Mouse (Mus musculus): ENCODE results near the gene Camta1. TPM values are rescaled to one million over a fixed set of nuclear protein-coding genes. Genes with fewer than 3 reads are reported as not detected.
A peak's percentile ranks its signal among the peaks of the same experiment; 100 is the strongest.

Camta1 gene
- polyA plus RNA-seq, 1 experiment from 2014 or later, result 118 TPM

DNA sequence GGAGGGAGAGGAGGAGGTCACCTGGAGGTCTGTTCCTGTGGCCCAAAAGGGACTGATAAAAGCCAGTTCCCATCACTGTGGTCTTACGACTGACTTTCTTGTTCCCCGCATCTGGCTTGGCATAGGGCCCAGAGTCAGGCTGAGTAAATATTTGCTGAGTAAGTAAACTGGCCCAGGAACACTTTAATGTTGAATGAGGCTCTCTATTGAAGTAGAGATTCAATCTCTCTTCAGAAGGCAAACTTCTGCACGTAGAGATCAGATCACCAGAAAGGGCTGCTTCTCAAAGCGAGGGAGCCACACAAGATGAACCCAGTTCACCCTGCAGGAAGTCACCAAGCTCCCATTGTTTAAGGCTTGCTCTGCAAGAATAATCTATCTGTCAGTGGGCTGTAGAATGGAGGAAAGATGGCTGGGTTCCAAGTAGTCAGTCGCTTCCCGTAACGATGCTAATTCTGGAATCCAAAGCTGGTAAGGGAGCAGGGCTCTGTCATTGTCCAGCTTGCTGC lies 681.2 kb downstream of the Camta1 start:
- Histone ChIP-seq H3K9me3 (no peaks in the 10 kb centered on the region), H3K4me2 (no peak overlapping the region), H3K36me3 (no peaks in the 10 kb centered on the region), H3K4me1 (peaks cover 30% of the 10 kb centered on the region), H3K27me3 (replicated peaks) (peaks cover 10% of the 10 kb centered on the region), H3K4me3 (no peak overlapping the region), H3K9ac (no peak overlapping the region), H3K27ac (replicated peaks) (peak overlapping the region; percentile 58)
- ATAC-seq (ENCODE audit: extremely low read depth, insufficient number of reproducible peaks, low FRiP score, low TSS enrichment), result no peak
- 13% methylated on average over 7 of the region's 7 CpGs for WGBS

DNA sequence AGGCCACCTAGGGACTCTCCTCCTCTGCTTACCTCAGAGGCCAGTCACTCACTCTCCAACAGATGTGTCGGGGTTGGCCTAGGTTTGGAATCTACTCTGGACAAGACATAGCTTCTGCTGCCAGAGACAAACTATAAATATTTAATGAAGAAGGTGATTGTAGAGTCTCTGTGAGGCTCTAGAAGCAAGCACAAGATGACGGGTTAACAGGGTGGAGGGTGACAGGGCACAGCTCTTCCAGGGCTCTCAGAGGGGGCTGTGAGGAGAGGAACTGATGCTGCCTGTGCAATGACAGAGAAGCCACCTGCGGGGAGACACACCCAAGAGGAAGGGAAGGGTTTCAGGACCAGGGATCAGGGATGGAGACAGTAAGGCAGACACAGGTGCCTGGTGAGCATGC lies 682.0 kb downstream of the Camta1 start:
- no peaks in the 10 kb centered on the region for H3K36me3 ChIP-seq
- H3K27me3 ChIP-seq (replicated peaks), result peaks cover 17% of the 10 kb centered on the region
- H3K9me3 ChIP-seq, result no peaks in the 10 kb centered on the region
- peaks cover 30% of the 10 kb centered on the region for H3K4me1 ChIP-seq
- ATAC-seq (ENCODE audit: extremely low read depth, insufficient number of reproducible peaks, low FRiP score, low TSS enrichment), result no peak
- H3K4me2 ChIP-seq, result no peak overlapping the region
- WGBS, result 50% methylated on average over 3 of the region's 3 CpGs
- H3K27ac ChIP-seq (replicated peaks), result peak overlapping the region; percentile 25
- H3K4me3 ChIP-seq, result no peak overlapping the region
- no peak overlapping the region for H3K9ac ChIP-seq

DNA sequence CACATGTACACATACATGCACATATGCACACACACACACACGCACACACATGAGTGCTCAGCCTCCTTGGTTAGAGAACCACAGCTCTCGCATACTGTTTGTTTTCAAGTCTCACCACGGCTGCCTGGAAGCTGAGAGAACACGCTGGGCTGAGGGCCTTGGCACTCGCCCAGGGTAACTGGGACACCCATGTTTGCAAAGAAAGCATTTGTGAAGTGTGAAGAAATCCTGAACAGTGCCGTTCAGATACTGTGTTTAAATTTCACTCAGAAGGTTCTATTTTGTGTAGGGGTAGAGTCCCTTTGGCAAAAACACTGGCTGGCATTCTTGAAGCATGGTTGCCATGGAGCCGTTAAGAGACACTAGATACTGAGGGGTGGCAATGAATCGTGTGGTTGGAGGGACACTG lies 682.7 kb downstream of the Camta1 start:
- H3K27me3 ChIP-seq (replicated peaks), result peaks cover 17% of the 10 kb centered on the region
- H3K27ac ChIP-seq (replicated peaks), result peak overlapping the region; percentile 25

DNA sequence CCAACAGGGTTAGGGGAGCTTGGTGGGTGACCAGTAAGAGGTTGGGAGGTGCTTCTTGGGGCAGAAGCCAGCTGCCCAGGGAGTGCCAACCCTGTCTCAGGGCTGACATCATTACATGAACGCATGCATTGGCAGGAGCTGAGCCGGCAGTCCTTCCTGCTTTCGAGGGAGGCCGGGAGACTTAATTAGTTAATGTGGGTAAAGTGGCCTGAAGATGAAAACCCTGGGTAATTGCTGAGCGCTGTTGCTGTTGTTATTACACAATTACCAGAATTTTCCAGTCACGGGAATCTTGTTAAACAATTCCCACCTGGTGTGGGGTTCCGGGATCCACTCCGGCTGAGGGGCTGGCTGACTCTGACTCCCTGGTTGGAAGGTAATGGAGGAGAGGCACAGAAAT lies 689.1 kb downstream of the Camta1 start:
- Histone ChIP-seq H3K36me3 (no peaks in the 10 kb centered on the region), H3K9me3 (no peaks in the 10 kb centered on the region), H3K4me2 (no peak overlapping the region), H3K4me3 (no peak overlapping the region), H3K4me1 (peaks cover 9% of the 10 kb centered on the region; the same call in 1 of the 2 replicates), H3K27ac (replicated peaks) (no peak overlapping the region), H3K9ac (no peak overlapping the region), H3K27me3 (replicated peaks) (peaks cover 36% of the 10 kb centered on the region)
- ATAC-seq (ENCODE audit: extremely low read depth, insufficient number of reproducible peaks, low FRiP score, low TSS enrichment), result no peak
- 78% methylated on average over 8 of the region's 8 CpGs for WGBS

More for the DNA sequence above, 682.7 kb downstream of the Camta1 start:
- Histone ChIP-seq H3K9me3 (no peaks in the 10 kb centered on the region), H3K36me3 (no peaks in the 10 kb centered on the region), H3K4me3 (no peak overlapping the region), H3K9ac (no peak overlapping the region), H3K4me2 (no peak overlapping the region), H3K4me1 (peaks cover 30% of the 10 kb centered on the region)
- ATAC-seq (ENCODE audit: extremely low read depth, insufficient number of reproducible peaks, low FRiP score, low TSS enrichment), result no peak
- 42% methylated on average over 8 of the region's 8 CpGs for WGBS

DNA sequence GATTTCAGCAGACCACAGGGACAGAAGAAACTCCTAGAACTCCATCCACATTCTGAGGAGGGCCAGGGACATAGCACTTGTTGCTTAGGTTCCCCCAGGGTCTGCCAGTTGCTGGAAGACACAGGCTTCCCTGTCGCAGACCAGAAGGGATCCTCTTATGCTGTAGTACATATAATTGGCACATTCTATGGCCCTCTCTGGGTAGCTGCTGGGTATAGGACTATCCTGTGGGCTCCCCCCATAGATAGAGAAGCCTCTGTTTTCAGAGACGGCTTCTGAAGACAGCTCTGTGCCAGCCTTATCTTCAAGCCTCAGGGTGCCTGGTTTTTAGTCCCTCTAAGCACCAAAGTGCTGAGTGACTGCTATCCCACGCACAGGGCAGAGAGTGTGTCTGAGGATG lies 690.6 kb downstream of the Camta1 start:
- Histone ChIP-seq H3K27ac (replicated peaks) (no peak overlapping the region), H3K4me2 (no peak overlapping the region), H3K9ac (no peak overlapping the region)

DNA sequence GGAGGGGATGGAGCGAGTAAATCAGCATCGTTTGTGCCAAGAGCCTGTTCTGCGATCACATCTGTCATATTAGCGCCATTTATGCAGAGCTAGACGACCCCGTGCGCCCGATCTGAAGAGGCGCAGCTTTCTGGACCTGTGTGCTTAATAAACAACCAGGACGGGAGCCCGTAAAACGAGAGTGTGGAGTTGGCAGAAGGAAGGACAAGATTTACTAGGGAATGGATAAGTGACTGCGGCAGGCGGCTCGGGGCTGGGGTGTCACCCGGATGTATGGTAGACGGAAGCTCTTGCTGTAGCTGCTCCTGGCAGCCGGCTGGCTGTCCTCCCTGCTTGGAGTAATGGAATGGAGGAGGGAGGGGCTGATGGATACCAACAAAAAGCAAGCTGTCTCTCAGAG lies 691.0 kb downstream of the Camta1 start:
- Histone ChIP-seq H3K4me2 (no peak overlapping the region), H3K27me3 (replicated peaks) (peaks cover 48% of the 10 kb centered on the region), H3K36me3 (no peaks in the 10 kb centered on the region), H3K9ac (no peak overlapping the region), H3K27ac (replicated peaks) (no peak overlapping the region), H3K4me3 (no peak overlapping the region), H3K9me3 (no peaks in the 10 kb centered on the region), H3K4me1 (peaks cover 14% of the 10 kb centered on the region)
- 49% methylated on average over 18 of the region's 18 CpGs for WGBS
- no peak for ATAC-seq (ENCODE audit: extremely low read depth, insufficient number of reproducible peaks, low FRiP score, low TSS enrichment)

More for the DNA sequence above, 690.6 kb downstream of the Camta1 start:
- no peaks in the 10 kb centered on the region for H3K9me3 ChIP-seq
- H3K4me3 ChIP-seq, result no peak overlapping the region
- 38% methylated on average over 3 of the region's 3 CpGs for WGBS
- peaks cover 46% of the 10 kb centered on the region for H3K27me3 ChIP-seq (replicated peaks)
- no peaks in the 10 kb centered on the region for H3K36me3 ChIP-seq
- no peak for ATAC-seq (ENCODE audit: extremely low read depth, insufficient number of reproducible peaks, low FRiP score, low TSS enrichment)
- H3K4me1 ChIP-seq, result peaks cover 10% of the 10 kb centered on the region

DNA sequence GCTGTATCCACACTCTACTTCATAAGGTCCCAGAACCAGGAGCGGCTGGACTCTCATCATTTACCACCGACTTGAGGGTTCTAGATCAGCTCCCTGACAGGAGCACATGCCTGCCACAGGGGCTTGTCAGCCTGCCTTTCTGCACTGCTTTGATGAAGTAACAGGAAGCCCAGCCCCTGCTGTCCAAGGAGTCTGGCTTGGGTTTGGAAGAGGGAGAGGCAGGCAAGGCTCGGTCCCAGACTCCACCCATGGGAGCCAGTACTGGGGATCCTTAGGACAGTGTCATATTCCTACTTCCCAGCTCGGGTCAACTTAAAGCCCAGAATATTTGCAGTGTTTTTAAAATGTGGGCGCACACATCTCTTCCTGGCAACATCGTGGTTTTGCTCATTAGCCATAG lies 694.7 kb downstream of the Camta1 start:
- no peak overlapping the region for H3K4me2 ChIP-seq
- H3K9ac ChIP-seq, result no peak overlapping the region
- peaks cover 16% of the 10 kb centered on the region for H3K4me1 ChIP-seq
- no peak overlapping the region for H3K27ac ChIP-seq (replicated peaks)
- H3K4me3 ChIP-seq, result no peak overlapping the region
- no peak for ATAC-seq (ENCODE audit: extremely low read depth, insufficient number of reproducible peaks, low FRiP score, low TSS enrichment)
- H3K36me3 ChIP-seq, result no peaks in the 10 kb centered on the region
- H3K9me3 ChIP-seq, result no peaks in the 10 kb centered on the region
- WGBS, result 72% methylated on average over 6 of the region's 6 CpGs
- peaks cover 73% of the 10 kb centered on the region for H3K27me3 ChIP-seq (replicated peaks)

DNA sequence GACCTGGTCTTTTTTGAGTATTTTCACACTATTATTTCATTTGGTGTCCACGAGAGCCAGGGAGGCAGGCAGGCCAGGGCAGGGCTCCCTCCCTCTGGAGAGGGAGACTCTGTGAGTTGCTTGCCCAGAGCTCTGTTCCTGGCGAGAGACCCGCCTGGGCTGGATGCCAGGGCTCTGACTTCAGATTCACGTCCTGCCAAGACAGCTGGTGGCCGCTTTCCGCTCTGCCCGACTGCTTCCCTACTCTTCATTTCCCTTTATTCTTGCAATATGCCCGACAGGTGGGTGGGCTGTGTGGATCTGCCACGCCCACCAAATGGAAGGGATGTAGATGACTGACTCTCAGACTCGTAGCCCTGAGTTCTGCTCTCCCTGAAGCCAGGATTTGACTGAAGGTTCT lies 696.1 kb downstream of the Camta1 start:
- Histone ChIP-seq H3K4me1 (peaks cover 8% of the 10 kb centered on the region), H3K4me2 (no peak overlapping the region), H3K27ac (replicated peaks) (no peak overlapping the region), H3K36me3 (no peaks in the 10 kb centered on the region), H3K9ac (no peak overlapping the region), H3K9me3 (no peaks in the 10 kb centered on the region), H3K4me3 (no peak overlapping the region), H3K27me3 (replicated peaks) (peaks cover 84% of the 10 kb centered on the region)
- WGBS, result 10% methylated on average over 10 of the region's 10 CpGs
- ATAC-seq (ENCODE audit: extremely low read depth, insufficient number of reproducible peaks, low FRiP score, low TSS enrichment), result no peak

DNA sequence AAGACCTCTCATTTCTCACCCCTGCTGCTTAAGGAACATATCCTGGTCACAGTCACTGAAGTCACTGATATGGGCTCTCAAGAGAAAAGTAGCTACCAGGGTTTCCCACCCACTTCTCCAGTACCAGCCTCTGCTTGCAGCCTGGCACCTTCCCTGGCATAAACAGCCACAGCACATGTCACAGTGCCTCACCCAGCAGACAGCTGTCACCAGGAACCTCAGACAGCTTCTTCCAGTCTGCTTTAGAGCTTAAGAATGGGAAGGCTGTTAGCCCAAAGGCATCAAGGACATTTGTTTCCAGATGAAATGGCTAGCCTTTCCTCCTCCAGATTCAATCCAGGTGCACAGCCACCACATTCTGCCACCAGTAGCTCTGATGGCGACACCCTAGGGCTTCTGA lies 697.4 kb downstream of the Camta1 start:
- Histone ChIP-seq H3K4me1 (peaks cover 6% of the 10 kb centered on the region), H3K27me3 (replicated peaks) (peaks cover 86% of the 10 kb centered on the region), H3K4me2 (no peak overlapping the region), H3K9me3 (no peaks in the 10 kb centered on the region), H3K36me3 (no peaks in the 10 kb centered on the region), H3K4me3 (no peak overlapping the region), H3K9ac (no peak overlapping the region), H3K27ac (replicated peaks) (no peak overlapping the region)
- no peak for ATAC-seq (ENCODE audit: extremely low read depth, insufficient number of reproducible peaks, low FRiP score, low TSS enrichment)
- WGBS, result 56% methylated on average over 1 of the region's 1 CpGs

DNA sequence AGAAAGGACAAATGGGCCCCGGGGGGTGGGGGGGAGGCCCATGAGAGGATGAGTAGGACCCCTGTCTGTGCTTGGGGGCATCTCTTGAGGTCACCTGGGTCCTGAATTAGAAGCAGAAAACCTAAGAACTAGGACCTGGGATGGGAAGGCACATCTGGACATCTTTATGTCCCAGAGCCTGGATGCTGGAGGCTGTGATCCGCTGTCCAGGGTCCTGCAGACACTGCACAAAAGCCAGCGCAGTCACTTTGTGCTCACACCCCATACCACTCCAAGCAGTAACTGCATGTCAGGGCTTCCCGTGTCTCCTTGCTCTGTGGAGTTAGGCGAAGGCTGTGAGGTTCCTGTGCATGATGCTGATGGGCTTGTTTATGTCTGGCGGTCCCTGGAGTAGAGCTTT lies 699.8 kb downstream of the Camta1 start:
- Histone ChIP-seq H3K27me3 (replicated peaks) (peaks cover 84% of the 10 kb centered on the region), H3K27ac (replicated peaks) (no peak overlapping the region), H3K9ac (no peak overlapping the region), H3K36me3 (no peaks in the 10 kb centered on the region), H3K4me1 (peaks cover 6% of the 10 kb centered on the region), H3K9me3 (no peaks in the 10 kb centered on the region), H3K4me3 (no peak overlapping the region), H3K4me2 (no peak overlapping the region)
- ATAC-seq (ENCODE audit: extremely low read depth, insufficient number of reproducible peaks, low FRiP score, low TSS enrichment), result no peak
- 34% methylated on average over 6 of the region's 6 CpGs for WGBS

DNA sequence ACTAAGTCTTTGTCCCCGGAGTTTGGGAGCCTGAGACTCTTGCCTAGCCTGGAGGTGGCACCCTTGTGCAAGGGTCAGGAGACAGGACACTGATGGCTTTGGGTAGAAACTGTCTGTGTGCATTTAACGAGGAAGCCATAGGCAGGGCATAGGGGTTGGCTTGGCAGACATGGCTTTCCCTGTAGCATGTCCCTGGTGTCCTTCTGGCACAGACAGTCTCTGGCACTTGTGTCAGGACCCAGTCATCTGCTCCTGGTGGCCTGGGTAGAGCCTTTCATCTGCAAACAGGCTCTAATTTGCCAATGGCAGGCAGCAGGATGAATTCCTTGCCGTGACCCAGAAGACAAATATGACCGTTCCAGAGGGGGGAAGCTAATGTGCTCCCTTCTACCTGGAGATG lies 700.7 kb downstream of the Camta1 start:
- Histone ChIP-seq H3K36me3 (no peaks in the 10 kb centered on the region), H3K4me1 (peaks cover 4% of the 10 kb centered on the region), H3K27me3 (replicated peaks) (peaks cover 83% of the 10 kb centered on the region), H3K9ac (no peak overlapping the region), H3K27ac (replicated peaks) (no peak overlapping the region), H3K4me3 (no peak overlapping the region), H3K4me2 (no peak overlapping the region), H3K9me3 (no peaks in the 10 kb centered on the region)
- 50% methylated on average over 4 of the region's 4 CpGs for WGBS
- no peak for ATAC-seq (ENCODE audit: extremely low read depth, insufficient number of reproducible peaks, low FRiP score, low TSS enrichment)

DNA sequence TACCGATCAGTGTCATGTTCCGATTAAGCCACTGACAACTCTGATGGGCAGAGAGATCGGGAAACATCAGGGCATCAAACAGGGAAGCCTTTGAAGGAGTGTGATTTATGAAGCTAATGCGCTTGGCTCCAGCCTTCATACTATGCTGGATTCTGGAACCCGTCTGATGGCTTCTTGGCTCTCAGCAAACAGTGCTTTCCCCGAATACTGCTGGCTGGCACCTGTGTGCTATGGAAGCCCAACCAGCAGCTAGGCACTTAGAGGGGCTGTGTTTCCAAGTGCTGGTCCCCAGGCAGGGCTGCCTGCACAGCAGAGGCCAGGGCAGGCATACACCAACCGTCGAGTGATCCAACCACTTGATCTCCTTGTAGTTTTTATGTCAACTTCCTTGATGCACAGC lies 701.2 kb downstream of the Camta1 start:
- 72% methylated on average over 8 of the region's 8 CpGs for WGBS
- Histone ChIP-seq H3K27me3 (replicated peaks) (peaks cover 79% of the 10 kb centered on the region), H3K27ac (replicated peaks) (no peak overlapping the region), H3K4me2 (no peak overlapping the region), H3K4me3 (no peak overlapping the region), H3K36me3 (no peaks in the 10 kb centered on the region), H3K4me1 (no peaks in the 10 kb centered on the region; the same call in 1 of the 2 replicates), H3K9ac (no peak overlapping the region), H3K9me3 (no peaks in the 10 kb centered on the region)
- ATAC-seq (ENCODE audit: extremely low read depth, insufficient number of reproducible peaks, low FRiP score, low TSS enrichment), result no peak
